Mouse (Mus musculus) adipocyte (in vitro differentiated cells): ENCODE data around the gene Fgd6.

Experiments
- DNase-seq: peaks from one replicate; pipeline ENCODE4 v3.0.0-alpha.2; 2016; ENCODE audit warnings: low spot score

Fgd6 gene

GRCm38 (mm10) chr10:94035658-94036374 is at the start of gene Fgd6, which contains the start of gene Vezt:
Fgd6 (plus strand) TSS chr10:94036001.
Vezt (minus strand) TSS chr10:94035817.
- peak; percentile 99 for DNase-seq

GRCm38 (mm10) chr10:93994136-93994535 is 41.7 kb upstream of the Fgd6 start:
- DNase-seq = no peak

GRCm38 (mm10) chr10:93995100-93995499 is 40.7 kb upstream of the Fgd6 start:
- no peak for DNase-seq

GRCm38 (mm10) chr10:93999357-93999756 is 36.4 kb upstream of the Fgd6 start:
- no peak for DNase-seq

- no peak for DNase-seq
These were observed 35.6 kb upstream of the Fgd6 start for GRCm38 (mm10) chr10:94000223-94000622.

GRCm38 (mm10) chr10:94008356-94008755 is 27.4 kb upstream of the Fgd6 start:
- peak; percentile 11 for DNase-seq

GRCm38 (mm10) chr10:94009991-94010679 is 25.7 kb upstream of the Fgd6 start:
- DNase-seq = peak; percentile 17

GRCm38 (mm10) chr10:94011024-94011423 is 24.8 kb upstream of the Fgd6 start:
- no peak for DNase-seq

- DNase-seq = peak; percentile 63
These were observed 22.6 kb upstream of the Fgd6 start for GRCm38 (mm10) chr10:94013196-94013595.

GRCm38 (mm10) chr10:94014200-94014599 is 21.6 kb upstream of the Fgd6 start:
- peak; percentile 18 for DNase-seq

GRCm38 (mm10) chr10:94017455-94017854 is 18.3 kb upstream of the Fgd6 start:
- DNase-seq = no peak

- DNase-seq = no peak
These were observed 15.2 kb upstream of the Fgd6 start for GRCm38 (mm10) chr10:94020587-94020986.

GRCm38 (mm10) chr10:94021059-94021458 is 14.7 kb upstream of the Fgd6 start:
- no peak for DNase-seq

- DNase-seq = no peak
These were observed 10.7 kb upstream of the Fgd6 start for GRCm38 (mm10) chr10:94025079-94025478.

- DNase-seq = no peak
These were observed 7.3 kb upstream of the Fgd6 start for GRCm38 (mm10) chr10:94028493-94028892.

GRCm38 (mm10) chr10:94031164-94031563 is 4.6 kb upstream of the Fgd6 start:
- DNase-seq = no peak

- DNase-seq = no peak
These were observed 734 bp upstream of the Fgd6 start for GRCm38 (mm10) chr10:94034876-94035657.

GRCm38 (mm10) chr10:94036375-94036758 is 566 bp downstream of the Fgd6 start:
- peak; percentile 30 for DNase-seq

GRCm38 (mm10) chr10:94037196-94037595 is 1.4 kb downstream of the Fgd6 start:
- no peak for DNase-seq

GRCm38 (mm10) chr10:94037596-94037995 is 1.8 kb downstream of the Fgd6 start:
- no peak for DNase-seq

- DNase-seq = no peak
These were observed 2.8 kb downstream of the Fgd6 start for GRCm38 (mm10) chr10:94038366-94039260.

- DNase-seq = no peak
These were observed 8.1 kb downstream of the Fgd6 start for GRCm38 (mm10) chr10:94043908-94044307.
